Mouse (Mus musculus): ENCODE measurements around the gene Cd55b. TPM values are rescaled to one million over a fixed set of nuclear protein-coding genes. Genes with fewer than 3 reads are reported as not detected.
"Not testable (repeated sequence)": the region's sequence is repeated elsewhere in the genome, so short reads cannot be mapped to it uniquely, and the experiment has no call there.

Cd55b gene
- 0.40 and 0.54 TPM in 2 replicates for polyA plus RNA-seq (2015; fragmentation: Nextera tagmentation; extraction: Ambion mirVana)

GRCm38 (mm10) chr1:130422664-130423111 lies at the start of gene Cd55b:
TSS of gene Cd55b (minus strand) at chr1:130423009.
- H3K4me2 ChIP-seq, result peak within 1 kb of the TSS; percentile 35
- 43% methylated on average over 18 of the region's 18 CpGs for WGBS
- H3K4me3 ChIP-seq, result no peak within 1 kb of the TSS
- peak; percentile 25; the same call in 1 of the 2 replicates for ATAC-seq (ENCODE audit: borderline replicate concordance, extremely low read depth, low FRiP score, low TSS enrichment)
- H3K27me3 ChIP-seq, result no peaks in the 10 kb centered on the region
- no peak within 1 kb of the TSS for H3K9ac ChIP-seq
- no peaks in the 10 kb centered on the region for H3K9me3 ChIP-seq
- peaks cover 7% of the 10 kb centered on the region; the same call in 1 of the 2 replicates for H3K4me1 ChIP-seq
- H3K36me3 ChIP-seq, result no peaks in the 10 kb centered on the region
- H3K27ac ChIP-seq, result 0 out of 2 replicates have a peak within 1 kb of the TSS, but pooled peaks have one; percentile 19

DNA sequence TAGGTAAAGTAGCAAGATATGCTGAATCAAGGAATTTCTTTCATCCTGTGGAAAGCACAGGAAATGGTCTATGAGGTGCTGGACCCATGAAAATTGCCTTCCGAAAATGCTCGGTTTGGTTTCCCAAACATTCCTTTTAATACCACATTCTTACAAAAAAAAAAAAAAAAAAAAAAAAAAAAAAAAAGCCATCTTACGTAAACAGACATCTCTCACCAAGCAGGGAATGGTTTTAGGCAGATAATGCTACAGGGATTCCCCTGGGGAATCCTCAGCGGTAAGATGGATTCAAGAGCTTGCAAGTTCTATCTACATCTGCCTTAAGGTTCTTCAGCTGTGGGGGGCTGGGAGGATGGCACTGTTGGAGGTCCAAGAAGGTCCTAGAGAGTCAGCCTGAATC lies 47.3 kb upstream of the Cd55b start:
- H3K9me3 ChIP-seq, result no peaks in the 10 kb centered on the region
- no peak overlapping the region for H3K27ac ChIP-seq
- no peak overlapping the region for H3K4me3 ChIP-seq
- no peak overlapping the region for H3K9ac ChIP-seq
- H3K27me3 ChIP-seq, result no peaks in the 10 kb centered on the region
- WGBS, result 65% methylated on average over 4 of the region's 4 CpGs
- ATAC-seq (ENCODE audit: borderline replicate concordance, extremely low read depth, low FRiP score, low TSS enrichment), result no peak
- no peak overlapping the region for H3K4me2 ChIP-seq
- H3K36me3 ChIP-seq, result no peaks in the 10 kb centered on the region
- peaks cover 8% of the 10 kb centered on the region for H3K4me1 ChIP-seq

DNA sequence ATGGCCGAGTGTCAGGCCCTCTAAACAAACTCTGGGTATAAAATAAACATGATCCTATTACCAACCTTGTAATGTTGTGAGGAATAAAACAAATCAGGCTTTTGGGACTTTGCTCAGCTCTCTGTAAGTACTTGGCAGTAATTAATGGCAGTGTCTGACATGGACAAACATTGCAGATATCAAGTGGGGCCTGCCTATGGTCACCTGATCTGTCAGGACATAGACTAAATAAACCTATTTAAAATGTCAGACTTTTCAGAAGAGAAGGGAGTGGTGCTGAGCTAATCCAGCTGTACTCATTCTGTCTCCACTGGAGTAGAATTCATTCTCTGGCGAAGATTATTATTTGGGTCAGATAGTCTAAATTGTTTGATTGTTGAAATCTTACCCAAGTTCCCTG lies 44.6 kb upstream of the Cd55b start:
- 9% methylated on average over 2 of the region's 2 CpGs for WGBS
- no peaks in the 10 kb centered on the region for H3K9me3 ChIP-seq
- no peak overlapping the region for H3K27ac ChIP-seq
- no peak overlapping the region for H3K9ac ChIP-seq
- H3K4me1 ChIP-seq, result peaks cover 7% of the 10 kb centered on the region
- H3K27me3 ChIP-seq, result no peaks in the 10 kb centered on the region
- no peak overlapping the region for H3K4me2 ChIP-seq
- H3K4me3 ChIP-seq, result no peak overlapping the region
- peak; percentile 71; the same call in 1 of the 2 replicates for ATAC-seq (ENCODE audit: borderline replicate concordance, extremely low read depth, low FRiP score, low TSS enrichment)
- no peaks in the 10 kb centered on the region for H3K36me3 ChIP-seq

DNA sequence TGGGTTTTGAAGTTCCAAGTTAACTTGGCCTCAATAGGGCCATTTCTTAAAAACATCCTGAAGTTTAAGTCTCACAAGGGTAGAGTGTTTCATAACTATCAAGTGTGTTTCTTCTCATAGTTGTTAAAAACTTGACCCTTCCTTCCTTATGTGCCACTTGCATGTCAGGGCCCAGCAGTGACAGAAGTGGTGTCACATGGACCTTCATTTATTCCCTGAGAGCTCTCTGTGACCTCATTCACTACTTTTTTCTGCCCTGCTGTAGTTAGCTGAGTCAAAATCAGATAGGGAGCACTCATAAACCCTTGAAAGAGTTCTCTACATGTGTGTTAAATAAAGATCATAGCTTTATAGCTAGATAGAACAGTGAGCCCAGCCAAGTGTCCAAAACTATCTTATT lies 41.4 kb upstream of the Cd55b start:
- no peak for ATAC-seq (ENCODE audit: borderline replicate concordance, extremely low read depth, low FRiP score, low TSS enrichment)
- Histone ChIP-seq H3K4me1 (peaks cover 9% of the 10 kb centered on the region), H3K27ac (no peak overlapping the region), H3K4me2 (no peak overlapping the region), H3K27me3 (no peaks in the 10 kb centered on the region), H3K4me3 (no peak overlapping the region), H3K36me3 (no peaks in the 10 kb centered on the region), H3K9me3 (no peaks in the 10 kb centered on the region), H3K9ac (no peak overlapping the region)

GRCm38 (mm10) chr1:130462867-130463266 lies 40.1 kb upstream of the Cd55b start:
- peak overlapping the region; percentile 53 for H3K4me3 ChIP-seq
- no peaks in the 10 kb centered on the region for H3K36me3 ChIP-seq
- no peak; the same call in none of the 2 replicates for ATAC-seq (ENCODE audit: borderline replicate concordance, extremely low read depth, low FRiP score, low TSS enrichment)
- H3K4me2 ChIP-seq, result peak overlapping the region; percentile 80
- peaks cover 9% of the 10 kb centered on the region for H3K4me1 ChIP-seq
- 5% methylated on average over 4 of the region's 4 CpGs for WGBS
- peak overlapping the region; percentile 82 for H3K27ac ChIP-seq
- no peaks in the 10 kb centered on the region for H3K27me3 ChIP-seq
- no peaks in the 10 kb centered on the region for H3K9me3 ChIP-seq
- H3K9ac ChIP-seq, result peak overlapping the region; percentile 37

DNA sequence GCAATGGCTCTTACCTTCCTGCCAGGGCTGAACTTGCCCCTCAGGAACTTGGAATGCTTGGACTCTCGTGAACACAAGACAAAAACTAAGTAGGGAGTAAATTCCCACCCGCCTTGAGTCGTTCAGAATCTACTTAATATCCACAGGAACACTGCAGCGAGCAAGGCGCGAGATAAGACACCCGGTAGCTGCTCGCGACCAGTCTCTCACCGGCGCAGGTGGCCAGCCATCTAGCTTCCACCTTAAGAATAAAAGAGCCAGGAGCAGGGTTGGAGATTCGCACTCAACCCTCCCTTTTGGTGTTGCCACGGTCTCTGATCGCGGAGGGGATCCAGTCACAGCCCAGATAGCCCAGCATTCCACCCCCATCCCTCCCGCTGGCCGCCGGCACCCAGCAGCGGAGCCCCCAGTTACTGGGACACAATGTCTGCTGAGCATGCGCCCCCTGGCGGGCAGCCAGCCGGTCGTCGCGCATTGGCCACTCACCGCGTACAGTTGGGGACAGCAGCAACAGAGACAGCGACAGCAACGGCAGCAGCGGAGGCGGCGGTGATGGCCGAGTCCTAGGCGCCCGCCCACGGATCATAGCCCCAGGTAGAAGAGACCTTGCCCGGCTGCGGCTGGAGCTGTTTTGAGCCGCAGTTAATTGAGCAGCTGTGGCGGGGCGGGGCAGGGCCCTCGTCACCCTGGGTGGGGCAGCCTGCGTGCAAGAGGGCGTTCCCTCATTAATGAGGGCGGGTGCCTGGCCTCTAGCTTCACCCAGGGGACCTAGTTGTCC lies 39.5 kb upstream of the Cd55b start, which contains the start of gene Cd55:
TSS of gene Cd55 (minus strand) at position 661 of the 778 bp plus-strand sequence.
- under 1% methylated on average over 45 of the region's 45 CpGs for WGBS
- no peaks in the 10 kb centered on the region for H3K27me3 ChIP-seq
- H3K36me3 ChIP-seq, result no peaks in the 10 kb centered on the region
- H3K27ac ChIP-seq, result peak within 1 kb of the TSS; percentile 82
- ATAC-seq (ENCODE audit: borderline replicate concordance, extremely low read depth, low FRiP score, low TSS enrichment), result peak; percentile 92
- H3K4me2 ChIP-seq, result peak within 1 kb of the TSS; percentile 80
- no peaks in the 10 kb centered on the region for H3K9me3 ChIP-seq
- peak within 1 kb of the TSS; percentile 53 for H3K4me3 ChIP-seq
- peak within 1 kb of the TSS; percentile 37 for H3K9ac ChIP-seq
- H3K4me1 ChIP-seq, result peaks cover 9% of the 10 kb centered on the region

DNA sequence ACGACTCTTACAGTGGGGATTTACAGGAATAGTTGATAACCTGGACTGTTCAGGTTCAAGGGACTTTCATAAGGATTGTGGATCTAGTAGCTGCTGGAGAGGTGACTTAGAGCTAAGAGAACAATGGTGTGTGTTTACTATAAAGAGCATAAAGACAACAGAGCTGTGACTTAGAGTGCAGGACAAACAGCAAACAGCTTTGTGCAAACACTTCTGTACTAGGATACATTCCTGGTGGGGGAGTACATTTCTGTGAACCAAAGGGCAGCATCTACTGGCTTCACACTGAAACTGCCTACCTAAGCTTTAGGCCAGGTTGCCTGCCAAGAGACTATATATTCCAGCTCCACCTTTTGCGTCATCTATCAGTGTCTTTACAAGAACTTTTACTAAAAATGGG lies 32.3 kb upstream of the Cd55b start:
- no peaks in the 10 kb centered on the region for H3K36me3 ChIP-seq
- H3K4me3 ChIP-seq, result no peak overlapping the region
- no peaks in the 10 kb centered on the region for H3K27me3 ChIP-seq
- no peaks in the 10 kb centered on the region for H3K4me1 ChIP-seq
- WGBS, result 58% methylated on average over 2 of the region's 2 CpGs
- no peak for ATAC-seq (ENCODE audit: borderline replicate concordance, extremely low read depth, low FRiP score, low TSS enrichment)
- H3K9me3 ChIP-seq, result no peaks in the 10 kb centered on the region
- H3K27ac ChIP-seq, result no peak overlapping the region
- H3K9ac ChIP-seq, result no peak overlapping the region
- no peak overlapping the region for H3K4me2 ChIP-seq

GRCm38 (mm10) chr1:130442930-130443329 lies 20.1 kb upstream of the Cd55b start:
- H3K9ac ChIP-seq; H3K4me3 ChIP-seq; H3K4me2 ChIP-seq; ATAC-seq (ENCODE audit: borderline replicate concordance, extremely low read depth, low FRiP score, low TSS enrichment); H3K36me3 ChIP-seq; H3K27ac ChIP-seq; H3K27me3 ChIP-seq; H3K4me1 ChIP-seq; H3K9me3 ChIP-seq: not testable (repeated sequence)
- WGBS, result 46% methylated on average over 1 of the region's 1 CpGs

- H3K27ac ChIP-seq, result no peak overlapping the region
- H3K4me3 ChIP-seq, result no peak overlapping the region
- H3K4me2 ChIP-seq, result no peak overlapping the region
- H3K9me3 ChIP-seq, result no peaks in the 10 kb centered on the region
- peaks cover 4% of the 10 kb centered on the region; the same call in 1 of the 2 replicates for H3K4me1 ChIP-seq
- no peak overlapping the region for H3K9ac ChIP-seq
- no peaks in the 10 kb centered on the region for H3K36me3 ChIP-seq
- ATAC-seq (ENCODE audit: borderline replicate concordance, extremely low read depth, low FRiP score, low TSS enrichment), result no peak
- H3K27me3 ChIP-seq, result no peaks in the 10 kb centered on the region
- 64% methylated on average over 4 of the region's 4 CpGs for WGBS
Observed at GRCm38 (mm10) chr1:130430920-130431319, 8.1 kb upstream of the Cd55b start.

- not testable (repeated sequence) for H3K9me3 ChIP-seq; ATAC-seq (ENCODE audit: borderline replicate concordance, extremely low read depth, low FRiP score, low TSS enrichment); H3K4me2 ChIP-seq; H3K4me1 ChIP-seq; H3K9ac ChIP-seq; H3K27ac ChIP-seq; H3K4me3 ChIP-seq; H3K27me3 ChIP-seq; H3K36me3 ChIP-seq
Observed at GRCm38 (mm10) chr1:130428667-130429066, 5.9 kb upstream of the Cd55b start.

DNA sequence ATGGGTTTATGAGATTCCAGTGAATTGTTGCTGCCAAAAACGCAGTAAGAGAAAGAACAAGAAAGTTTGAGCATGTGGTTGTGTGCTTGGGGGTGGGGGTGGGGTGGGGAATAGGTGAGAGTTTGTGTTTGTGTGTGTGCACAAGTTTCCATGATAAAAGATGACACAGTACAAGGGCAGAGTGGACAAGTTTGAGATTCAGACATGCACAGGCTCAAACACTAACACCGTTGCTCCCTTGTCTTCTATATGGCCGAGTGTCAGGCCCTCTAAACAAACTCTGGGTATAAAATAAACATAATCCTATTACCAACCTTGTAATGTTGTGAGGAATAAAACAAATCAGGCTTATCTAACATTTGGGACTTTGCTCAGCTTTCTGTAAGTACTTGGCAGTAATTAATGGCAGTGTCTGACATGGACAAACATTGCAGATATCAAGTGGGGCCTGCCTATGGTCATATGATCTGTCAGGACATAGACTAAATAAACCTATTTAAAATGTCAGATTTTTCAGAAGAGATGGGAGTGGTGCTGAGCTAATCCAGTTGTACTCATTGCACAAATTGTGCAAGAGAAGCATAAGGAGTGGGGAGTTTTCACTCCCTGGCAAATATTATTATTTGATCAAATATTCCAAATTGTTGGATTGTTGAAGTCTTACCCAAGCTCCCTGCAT lies 4.5 kb upstream of the Cd55b start:
- 19% methylated on average over 3 of the region's 3 CpGs for WGBS
- peak; percentile 57; the same call in 1 of the 2 replicates for ATAC-seq (ENCODE audit: borderline replicate concordance, extremely low read depth, low FRiP score, low TSS enrichment)

DNA sequence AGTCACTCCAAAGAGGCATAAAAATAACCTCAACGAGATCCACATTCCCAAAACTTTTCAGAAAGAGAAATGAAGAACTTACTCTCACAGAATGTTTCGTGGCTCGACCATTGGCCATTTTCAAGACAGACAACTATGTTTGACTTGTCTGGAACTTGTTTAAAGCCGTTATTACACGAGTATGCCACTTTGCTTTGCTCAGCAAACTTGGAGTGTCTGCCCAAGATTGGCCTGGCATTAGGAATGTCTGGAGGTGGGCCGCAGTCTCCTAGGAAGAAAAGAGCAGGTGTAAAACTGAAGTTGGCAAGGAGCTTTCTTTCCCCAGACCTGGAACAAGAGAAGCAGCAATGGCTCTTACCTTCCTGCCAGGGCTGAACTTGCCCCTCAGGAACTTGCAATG lies 776 bp downstream of the Cd55b start:
- not testable (repeated sequence) for H3K27me3 ChIP-seq; H3K36me3 ChIP-seq; H3K4me3 ChIP-seq; H3K9me3 ChIP-seq; H3K4me2 ChIP-seq; ATAC-seq (ENCODE audit: borderline replicate concordance, extremely low read depth, low FRiP score, low TSS enrichment); H3K4me1 ChIP-seq; H3K9ac ChIP-seq
- 0 out of 2 replicates have a peak overlapping the region, but pooled peaks have one; percentile 19 for H3K27ac ChIP-seq
- WGBS, result no CpG with 5 or more reads among the region's 6 CpGs

More for the DNA sequence above, 4.5 kb upstream of the Cd55b start:
- not testable (repeated sequence) for H3K36me3 ChIP-seq, H3K27me3 ChIP-seq, H3K27ac ChIP-seq, H3K4me1 ChIP-seq, H3K4me2 ChIP-seq, H3K9ac ChIP-seq, H3K4me3 ChIP-seq, H3K9me3 ChIP-seq

Data from lung, embryonic 15.5 days (tissue).